Mouse (Mus musculus): Measurements from ENCODE around the gene Smndc1.
"Not testable (repeated sequence)": the region's sequence is repeated elsewhere in the genome, so short reads cannot be mapped to it uniquely, and the experiment has no call there.

Smndc1 gene

DNA sequence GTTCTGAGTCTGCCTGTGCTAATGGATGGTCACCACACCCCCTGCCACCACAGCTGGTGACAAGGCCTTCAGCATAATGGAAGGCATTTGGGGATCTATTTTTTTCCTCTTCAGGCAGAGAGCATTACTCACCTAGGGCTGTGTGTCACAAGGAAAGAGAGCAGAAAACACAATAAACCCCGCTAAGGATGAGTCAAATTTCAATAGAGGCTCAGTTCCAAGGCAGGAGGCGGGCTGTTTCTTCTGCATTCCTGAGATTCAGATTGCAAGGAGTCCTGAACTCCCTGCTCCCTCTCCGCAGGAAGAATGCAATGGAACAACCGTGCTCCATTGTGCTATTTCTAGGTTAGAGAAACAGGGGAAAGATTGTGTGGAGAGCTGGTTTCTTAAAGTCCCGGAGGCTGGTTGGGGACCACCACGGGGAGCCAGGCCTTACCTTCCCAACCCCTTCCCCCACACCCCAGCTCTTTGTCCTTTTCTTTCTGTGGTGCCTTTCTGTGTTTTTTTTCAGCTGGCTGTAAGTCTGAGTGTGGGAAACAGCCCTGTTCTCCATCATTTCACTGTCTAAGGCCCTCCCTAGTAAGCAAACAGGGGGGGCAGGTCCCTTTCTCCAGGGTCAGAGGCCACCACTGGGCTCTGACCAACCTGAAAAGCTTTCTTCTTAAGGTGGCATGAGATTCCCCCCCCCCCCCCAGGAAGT is 21.9 kb upstream of the Smndc1 start:
- no peak for DNase-seq

DNA sequence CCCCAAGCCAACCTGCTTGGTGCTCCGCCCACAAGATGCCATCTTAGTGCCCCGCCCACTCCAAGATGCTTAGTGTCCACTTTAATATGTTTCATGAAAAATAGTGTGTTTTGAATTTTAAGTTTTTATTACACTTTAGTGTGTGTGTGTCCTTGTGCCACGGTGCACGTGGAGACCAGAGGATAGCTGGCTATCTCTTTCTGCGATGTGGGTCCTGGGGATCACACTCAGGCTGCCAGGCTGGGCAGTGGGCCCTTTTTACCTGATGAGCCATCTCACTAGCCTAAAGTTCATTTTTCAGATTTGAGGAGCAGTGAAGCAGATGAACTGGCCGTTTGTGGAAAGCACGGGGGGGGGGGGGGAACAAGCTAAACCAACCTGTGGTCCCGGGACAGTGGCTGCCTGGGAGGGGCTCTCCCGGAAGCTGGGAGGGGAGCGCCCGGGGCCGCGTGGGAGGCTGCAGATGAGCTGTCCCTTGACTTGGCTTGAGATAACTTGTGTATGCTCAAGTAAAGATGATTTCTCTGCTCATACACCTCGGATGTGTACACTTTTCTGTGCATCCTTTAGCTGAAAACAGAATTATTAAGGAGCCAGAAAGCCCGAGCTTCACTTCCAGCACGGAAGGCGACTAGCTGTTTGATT is 19.4 kb upstream of the Smndc1 start:
- DNase-seq = no peak

DNA sequence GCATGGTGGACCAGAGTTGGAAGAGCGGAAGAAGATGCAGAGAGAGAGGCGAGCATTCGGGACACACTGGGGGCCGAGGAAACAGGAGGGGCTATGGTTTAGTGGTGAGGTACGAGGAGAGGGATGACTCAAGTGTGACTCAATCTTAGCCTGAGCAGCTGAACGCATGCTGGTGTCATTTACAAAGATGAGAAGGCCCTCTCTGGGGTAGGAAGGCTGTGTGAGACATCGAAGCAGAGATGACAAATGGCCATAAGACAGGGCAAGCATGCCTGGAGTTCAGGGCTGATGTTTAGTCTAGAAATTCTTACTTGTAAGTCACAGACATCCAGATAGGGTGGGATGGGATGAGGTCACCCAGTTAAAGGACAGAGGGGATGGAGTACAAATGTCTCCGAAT is 18.0 kb upstream of the Smndc1 start:
- DNase-seq = no peak

DNA sequence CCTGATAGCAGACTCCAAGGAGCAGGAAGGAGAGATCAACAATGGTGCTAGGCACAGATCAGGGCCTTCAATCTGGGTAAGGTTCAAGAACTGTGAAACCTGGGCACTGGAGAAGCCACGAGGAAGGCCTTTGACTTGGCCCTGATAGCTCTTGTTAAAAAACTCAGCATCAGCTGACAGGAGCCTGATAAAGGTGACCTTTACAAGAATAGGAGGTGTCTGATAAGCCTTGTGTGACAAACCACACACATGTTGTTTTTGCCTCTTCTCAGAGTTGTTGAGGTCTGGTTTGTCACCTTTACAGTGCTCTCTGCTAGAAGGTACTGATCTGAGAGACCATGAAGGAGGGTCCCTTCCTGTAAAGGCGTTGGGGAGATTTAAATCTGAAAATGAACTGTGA is 17.0 kb upstream of the Smndc1 start:
- DNase-seq = no peak

DNA sequence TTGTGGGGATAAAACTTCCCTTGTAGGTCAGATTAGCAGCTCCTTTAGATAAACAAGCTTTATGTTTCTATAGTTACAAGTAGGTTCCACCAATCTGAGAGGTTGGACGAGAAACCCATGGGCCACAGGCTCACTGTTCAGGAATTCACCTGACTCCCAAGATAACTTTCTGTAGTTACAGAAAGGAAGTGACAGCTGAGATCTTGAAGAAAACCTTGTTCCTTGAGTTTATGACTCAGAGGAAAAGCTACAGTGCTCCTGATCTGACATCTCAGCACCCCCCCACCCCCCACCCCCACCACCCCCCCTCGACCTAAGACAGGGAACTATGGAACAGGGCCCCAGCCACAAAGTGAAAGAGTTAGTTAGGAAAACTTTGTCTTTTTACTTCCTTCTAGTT is 15.4 kb upstream of the Smndc1 start:
- DNase-seq = no peak

DNA sequence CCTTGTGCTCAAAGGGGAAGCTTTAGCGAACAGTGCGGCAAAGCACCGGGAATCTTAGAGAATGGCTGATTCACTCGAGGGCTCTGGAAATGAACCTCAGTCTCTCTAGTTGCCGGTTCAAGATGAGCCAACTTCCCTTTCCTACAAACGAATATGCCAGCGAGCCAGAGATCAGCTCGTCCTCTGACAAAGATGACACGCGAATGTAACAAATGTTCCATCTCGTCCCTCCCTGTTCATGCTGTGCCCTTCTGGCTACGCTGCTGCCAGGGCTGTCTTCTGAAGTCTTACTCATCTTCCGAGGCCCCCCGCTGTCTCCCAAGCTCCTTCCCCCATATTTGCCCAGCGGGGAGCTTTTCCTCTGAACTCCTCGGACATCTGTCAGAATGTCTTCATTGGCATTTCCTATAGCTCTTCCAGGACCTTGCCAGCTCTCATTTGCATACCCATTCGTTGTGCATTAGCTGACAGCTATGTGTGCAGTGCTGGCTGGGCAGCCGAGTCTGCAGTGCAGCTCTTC is 14.5 kb upstream of the Smndc1 start:
- DNase-seq = peak; percentile 99

DNA sequence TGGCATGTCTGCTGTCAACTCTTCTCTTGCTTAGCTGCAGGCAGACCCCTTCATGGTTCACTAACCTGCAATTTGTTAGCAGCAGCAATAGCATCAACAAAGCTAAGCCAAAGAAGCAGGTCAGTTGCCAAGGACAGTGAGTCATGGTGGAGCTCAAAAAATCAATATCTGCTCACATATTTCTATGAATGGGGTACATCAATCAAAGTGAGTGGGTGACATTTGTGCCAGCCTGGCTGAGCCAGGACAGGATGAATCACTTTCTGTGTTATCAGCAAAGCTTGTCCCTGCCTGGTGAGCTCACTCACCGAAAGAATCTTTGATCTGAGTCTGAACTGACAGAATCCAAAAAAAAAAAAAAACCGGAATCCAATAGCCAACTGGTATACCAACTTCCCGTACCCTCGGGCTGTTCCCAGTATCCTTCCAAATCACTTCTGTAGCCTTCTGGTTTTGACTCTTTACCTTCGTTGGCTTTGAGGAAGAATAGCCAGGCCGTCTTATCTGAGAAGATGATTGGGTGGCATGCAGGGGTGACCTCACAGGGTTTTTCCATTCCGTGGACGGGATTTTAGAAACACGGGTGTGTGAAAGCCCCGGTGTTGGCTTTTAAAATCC is 13.9 kb upstream of the Smndc1 start:
- peak; percentile 79 to 83 for DNase-seq

DNA sequence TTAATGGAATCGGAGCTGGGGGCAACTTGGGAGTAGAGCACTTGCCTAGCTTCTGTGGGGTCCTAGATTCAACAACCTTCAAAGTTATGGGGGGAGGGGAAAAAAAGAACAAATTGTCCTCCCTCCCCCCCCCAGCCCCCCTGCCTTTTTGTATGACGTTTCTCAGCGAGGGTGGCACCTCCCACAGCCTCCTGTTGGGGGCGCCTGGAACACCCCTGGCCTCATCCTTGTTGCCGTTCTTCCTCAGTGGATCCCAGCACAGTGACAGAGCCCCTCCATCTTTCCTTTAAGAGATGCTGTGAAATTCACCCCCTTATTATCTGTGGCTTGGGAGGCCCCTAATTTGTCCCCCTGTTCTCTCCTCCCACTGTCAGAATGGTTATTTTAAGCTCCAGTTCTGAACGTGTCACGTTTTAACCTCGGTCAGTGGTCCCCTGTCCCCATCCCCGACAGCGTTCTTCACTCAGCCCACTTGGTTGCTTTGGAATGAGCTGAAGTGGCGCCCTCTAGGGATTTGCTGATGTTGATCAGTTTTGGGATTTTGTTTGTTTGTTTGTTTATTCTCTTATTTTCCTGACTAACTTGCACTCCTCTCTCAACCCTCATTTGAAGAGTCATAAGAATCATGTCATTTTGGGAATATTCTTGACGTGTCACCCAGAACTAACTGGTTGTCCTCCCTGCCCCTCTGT is 12.5 kb upstream of the Smndc1 start:
- DNase-seq = peak; percentile 53 to 69

DNA sequence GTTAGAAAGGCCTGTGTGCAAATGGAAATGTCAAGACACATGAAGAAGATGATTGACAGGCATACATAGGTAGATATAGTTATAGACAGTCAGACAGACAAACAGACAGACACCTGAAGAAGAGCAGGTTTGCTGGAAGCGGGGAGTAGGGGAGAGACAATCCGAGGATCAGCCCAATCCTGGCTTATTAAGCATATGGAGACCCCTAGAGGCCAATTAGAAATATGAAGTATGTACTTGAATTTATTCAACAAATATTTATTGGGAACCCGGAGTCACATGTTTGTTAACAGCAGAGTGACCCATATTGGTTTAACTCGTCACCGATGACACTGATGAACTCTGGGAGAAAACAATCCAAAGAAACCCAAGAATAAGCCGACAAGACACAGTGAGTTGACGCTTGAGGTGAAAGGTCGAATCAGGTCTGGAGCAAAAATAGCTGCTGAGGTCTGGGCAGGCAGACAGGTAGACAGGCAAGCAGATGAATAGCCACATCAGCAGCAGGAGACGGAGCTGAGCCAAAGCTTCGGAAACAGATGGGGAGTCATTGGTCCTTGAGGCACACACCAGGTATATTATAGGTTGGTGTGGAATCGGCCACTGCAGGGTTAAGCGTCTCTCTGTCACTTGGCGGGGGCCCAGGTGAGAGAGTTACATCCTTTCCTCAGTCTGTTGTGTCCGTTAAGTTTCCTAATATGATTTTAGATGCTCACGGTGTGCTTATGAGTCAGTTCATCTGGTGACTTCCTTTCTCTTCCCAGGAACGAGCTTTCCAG is 10.1 kb upstream of the Smndc1 start:
- peak; percentile 71 to 73 for DNase-seq

DNA sequence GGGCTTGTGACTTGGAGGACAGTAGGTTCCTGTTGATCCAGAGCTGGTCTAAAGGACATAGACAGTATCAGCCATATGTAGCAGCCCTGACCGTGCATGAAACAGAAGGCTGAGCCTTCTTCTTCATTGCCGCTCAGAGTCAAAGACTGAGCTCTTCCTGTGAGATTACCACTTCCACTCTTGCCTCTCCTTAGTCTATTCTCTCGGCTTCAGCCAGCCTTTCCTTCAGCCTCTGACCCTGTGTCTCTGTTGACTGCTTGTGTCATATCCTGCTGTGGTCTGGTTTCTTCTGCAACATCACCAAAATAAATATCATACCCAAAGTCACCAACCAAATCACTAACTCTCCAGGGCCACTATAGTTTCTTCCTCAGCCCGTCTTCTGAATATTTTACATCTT is 8.8 kb upstream of the Smndc1 start:
- DNase-seq = no peak

DNA sequence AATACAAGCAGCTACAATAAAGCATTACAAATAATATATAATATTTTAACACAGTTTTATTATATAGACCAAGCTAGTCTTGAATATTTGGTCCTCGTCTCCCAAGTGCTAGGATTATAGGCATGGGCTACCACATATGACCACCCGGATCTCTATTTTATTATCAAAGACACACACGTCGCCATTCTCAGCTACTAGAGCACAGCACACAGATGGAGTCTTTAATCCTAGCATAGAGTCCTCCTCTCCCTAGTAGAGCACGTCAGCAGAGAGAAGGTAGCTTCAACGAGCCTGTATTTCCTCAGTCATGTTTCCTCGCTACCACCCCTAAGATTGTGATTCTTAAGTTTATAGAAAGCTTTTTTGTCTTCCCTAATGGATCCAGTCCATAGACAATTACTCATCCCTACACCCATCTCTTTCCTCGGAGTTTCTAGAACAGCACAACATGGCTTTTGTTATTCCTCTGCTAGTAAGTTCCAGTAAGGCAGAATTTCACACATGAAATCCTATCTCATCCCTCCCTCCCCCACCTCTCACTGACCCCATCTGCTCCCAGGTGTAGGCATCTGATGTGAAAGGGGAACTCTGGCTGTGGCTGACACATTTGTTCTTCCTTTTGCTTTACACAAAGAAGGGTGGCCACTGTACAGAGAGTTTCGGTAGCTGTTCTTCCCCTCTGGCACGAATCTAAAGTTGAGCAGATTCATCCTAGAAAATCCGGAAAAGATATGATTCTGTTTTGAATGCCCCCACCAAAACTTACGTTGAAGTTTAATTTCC is 7.3 kb upstream of the Smndc1 start:
- DNase-seq = no peak

DNA sequence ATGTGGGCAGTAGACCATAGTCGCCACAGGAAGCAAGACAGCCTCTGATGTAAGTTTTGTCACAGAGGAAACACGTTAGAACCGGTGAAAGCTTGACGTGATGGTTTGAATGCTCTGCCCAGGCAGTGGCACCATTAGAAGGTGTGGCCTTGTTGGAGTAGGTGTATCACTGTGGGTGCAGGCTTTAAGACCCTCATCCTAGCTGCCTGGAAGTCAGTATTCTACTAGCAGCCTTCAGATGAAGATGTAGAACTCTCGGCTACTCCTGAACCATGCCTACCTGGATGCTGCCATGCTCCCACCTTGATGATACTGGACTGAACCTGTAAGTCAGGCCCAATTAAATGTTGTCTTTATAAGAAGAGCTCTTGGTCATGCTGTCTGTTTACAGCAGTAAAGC is 5.4 kb upstream of the Smndc1 start:
- DNase-seq = not testable (repeated sequence)

DNA sequence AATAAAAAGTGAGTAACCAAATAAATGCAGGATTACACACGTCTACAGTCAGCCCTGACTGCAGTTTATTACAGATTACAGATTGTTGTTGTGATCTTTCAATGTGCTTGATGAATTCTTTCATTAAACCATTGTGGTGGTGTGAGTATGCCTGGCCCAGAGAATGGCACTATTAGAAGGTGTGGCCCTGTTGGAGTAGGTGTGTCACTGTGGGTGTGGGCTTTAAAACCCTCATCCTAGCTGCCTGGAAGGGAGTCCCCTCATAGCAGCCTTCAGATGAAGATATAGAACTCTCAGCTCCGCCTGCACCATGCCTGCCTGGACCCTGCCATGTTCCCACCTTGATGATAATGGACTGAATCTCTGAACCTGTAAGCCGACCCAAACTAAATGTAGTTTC is 4.6 kb upstream of the Smndc1 start:
- not testable (repeated sequence) for DNase-seq

DNA sequence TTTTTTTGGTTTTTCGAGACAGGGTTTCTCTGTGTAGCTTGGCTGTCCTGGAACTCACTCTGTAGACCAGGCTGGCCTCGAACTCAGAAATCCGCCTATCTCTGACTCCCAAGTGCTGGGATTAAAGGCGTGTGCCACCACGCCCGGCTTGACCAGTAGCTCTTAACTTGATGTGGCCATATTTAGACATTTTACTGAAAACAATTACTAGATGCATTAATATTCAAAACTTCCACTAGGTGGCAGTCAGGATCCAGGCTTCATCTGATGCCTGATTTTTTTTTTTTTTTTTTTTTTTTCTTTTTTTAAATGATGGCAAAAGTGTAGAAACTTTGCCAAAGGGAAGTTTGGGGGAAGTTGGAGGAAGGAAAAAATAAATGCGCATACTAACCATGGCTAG is 4.2 kb upstream of the Smndc1 start:
- peak; percentile 67 to 90 for DNase-seq

DNA sequence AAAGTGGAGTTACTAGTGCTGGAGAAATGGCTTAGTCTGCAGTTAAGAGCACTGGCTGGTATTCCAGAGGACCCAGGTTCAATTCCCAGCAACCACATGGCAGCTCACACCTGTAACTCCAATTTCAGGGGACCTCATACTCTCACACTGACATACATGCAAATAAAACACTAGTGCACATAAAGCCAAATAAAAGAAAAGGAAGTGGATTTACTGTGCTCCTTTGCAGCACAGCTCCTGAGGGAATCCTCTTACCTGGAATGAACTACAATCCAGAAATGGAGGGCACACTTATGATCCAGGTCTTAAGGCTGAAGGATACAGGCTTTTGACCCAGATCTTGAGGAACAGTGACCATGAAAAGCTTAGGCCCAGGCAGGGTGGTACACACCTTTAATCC is 3.3 kb upstream of the Smndc1 start:
- no peak for DNase-seq

DNA sequence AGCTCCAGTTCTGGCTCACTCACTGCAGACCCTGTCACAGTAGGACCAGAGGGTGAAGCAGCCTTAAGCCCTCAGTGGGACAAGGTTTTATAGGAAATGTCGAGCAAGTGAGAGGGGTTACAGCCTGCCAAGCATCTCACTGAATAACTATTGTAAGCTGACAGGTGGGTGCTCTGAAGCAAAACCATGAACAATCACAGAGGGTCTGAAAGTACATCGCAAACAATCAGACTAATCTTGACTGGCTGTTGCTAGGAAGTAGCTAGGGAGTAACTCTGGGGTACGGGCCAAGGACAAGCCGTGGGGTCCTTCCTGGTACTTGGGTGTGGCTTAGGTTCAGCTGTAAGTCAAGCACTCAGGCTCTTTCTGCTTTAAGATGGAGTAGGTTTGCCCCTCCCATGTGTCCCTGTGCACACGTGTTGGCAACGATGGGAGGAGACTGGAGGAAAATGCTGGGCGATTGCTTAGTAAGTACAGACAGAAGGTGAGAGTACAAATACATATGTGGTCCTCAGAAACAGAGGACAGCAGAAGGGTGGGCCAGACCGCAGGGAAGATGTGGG is 2.5 kb upstream of the Smndc1 start:
- DNase-seq = peak in 1 of 2 experiments; percentile 25

DNA sequence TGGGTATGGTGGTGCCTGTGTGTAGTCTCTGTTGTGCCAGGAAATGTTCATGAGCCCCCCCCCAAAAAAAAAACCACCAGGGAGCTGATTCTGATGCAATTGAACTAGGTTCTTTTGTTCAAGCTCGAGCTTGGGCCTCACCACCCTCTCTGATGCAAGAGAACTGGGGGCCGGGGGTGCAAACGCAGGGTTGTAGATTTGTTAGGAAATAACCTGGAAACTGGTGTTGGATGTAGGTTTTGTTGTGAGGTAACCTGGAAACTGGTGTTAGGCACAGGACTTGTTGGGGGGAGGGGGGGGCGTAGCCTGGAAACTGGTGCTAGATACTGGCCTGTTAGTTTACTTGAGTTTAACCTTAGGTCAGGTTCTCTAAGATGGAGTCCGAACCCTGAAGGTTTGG is 1.4 kb upstream of the Smndc1 start:
- peak in 1 of 2 experiments; percentile 33 for DNase-seq

DNA sequence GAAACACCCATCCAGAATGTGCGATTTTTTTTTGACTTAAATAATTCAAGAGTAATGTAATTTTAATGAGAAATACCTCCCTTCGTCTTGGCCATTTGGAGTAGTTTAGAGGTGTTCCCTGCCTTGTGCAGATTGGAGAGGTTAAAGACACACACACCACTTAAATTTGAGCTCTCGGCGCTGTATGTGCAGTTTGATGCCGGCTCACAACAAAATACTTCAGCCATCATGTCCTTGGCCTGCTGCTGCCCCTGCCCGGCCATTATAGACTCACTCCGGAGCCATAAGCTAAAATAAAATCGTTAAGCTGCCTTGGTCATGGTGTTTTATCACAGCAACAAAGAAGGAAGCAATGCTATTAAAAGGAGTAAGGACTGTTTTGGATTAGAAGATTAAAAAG is 1.0 kb upstream of the Smndc1 start:
- peak in 1 of 2 experiments; percentile 34 for DNase-seq

DNA sequence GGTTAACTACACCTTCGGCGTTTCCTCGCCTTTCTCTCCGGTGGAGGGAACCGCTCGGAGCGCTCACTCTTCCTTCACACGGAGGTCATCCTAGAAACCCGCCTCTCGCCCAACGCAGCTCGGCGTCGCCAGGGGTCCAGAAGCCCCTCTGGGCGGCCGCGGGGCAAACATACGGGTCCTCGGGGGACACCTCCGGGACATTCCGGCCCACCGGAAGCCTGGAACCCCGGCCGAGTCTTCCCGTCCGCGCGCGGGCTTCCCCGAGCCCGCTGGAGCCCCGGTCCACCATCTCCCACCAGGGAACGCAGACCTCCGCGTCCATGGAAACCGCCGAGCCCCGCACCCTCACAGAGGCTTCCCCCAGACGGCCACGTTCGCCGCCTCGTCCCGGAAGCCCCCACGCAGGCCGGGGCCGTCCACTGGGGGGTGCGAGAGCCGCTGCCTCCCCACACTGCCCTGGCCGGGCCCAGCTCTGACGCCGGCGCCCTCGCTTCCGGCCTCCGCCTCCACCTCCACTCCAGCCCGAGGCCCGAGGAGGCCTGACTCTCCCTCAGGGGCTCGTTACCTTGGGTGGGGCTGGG is 437 bp downstream of the Smndc1 start:
- DNase-seq = no peak

DNA sequence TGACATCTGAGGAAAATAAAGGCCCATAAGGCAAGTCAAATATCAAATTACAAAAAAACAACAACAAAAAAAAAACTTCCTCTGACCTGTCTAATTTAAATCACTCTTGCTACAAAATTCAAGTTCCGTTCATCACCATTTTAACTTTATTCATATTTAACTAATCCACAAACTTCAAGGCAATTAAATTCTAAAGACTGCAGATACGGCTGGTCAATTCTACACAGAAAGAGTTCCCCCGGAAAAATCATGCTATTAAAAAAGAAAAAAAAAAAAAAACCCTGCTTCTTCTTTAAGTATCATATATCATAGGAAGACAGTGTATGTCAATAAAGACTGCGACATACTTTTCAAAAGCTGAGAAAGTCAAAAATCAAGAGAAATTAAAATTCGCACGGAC is 961 bp downstream of the Smndc1 start:
- DNase-seq = no peak

DNA sequence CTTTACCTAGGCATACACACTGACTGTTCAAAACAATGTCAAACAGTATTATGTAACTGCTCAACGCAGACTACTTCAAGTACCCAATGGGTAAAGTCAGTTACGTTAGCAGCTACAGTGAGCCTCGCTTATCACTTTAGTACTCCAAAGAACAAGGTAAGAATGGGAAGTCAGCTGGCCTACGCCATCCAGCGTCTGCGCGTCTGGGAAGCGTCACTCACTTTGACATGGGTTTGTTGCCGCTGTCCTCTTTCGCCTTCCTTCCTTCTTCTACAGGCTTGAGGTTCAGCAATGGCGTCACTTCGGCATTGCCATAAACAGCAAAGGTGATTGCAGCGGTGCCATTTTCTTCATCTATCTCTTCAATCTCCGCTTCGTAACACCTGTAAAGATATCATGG is 7.0 kb downstream of the Smndc1 start:
- DNase-seq = no peak

Measured in cerebellum, postnatal 10 days (tissue).